Comparison of ENCODE assay signal across 20 mouse cellular contexts in the genomic region with DNA sequence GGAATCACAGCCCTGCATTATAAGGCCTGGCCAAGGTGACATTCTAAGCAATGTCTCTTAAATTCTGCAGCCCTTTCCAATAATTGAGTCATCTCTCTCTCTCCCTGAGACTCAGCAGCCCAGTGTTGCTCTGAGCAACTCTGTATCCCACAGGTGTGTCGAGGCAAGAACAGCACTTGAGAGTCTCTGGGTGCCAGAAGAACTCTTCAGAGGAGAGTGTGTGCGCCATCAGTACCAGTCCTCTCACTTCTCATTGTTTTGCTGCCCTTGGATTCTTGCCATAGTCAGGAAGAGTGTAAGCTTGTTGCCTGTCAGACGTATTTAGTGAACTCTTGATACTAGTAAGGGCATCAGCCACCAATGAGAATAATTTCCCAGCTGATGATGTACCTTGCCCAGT. TPM values are rescaled to one million over a fixed set of nuclear protein-coding genes. Genes with fewer than 3 reads are reported as not detected.
"Had no signal": no experiment of that assay in that cellular context is flagged by ENCODE, and none has a peak within 500 bp of the region (broad histone marks: within the 10 kb centered on the region; RNA-seq: fewer than 3 reads in every experiment).

No protein-coding gene starts in this region.

- H3K27me3 ChIP-seq: limb, embryonic 12.5 days; limb, embryonic 15.5 days had no signal

- DNase-seq: left cerebral cortex, postnatal 4 days; liver, postnatal 0 days; midbrain, embryonic 14.5 days; thymus, adult 18-20 months; thymus, postnatal 36 days had no signal

- H3K27ac ChIP-seq: limb, embryonic 12.5 days; limb, embryonic 15.5 days; liver, embryonic 14.5 days had no signal

- H3K9me3 ChIP-seq: limb, embryonic 12.5 days; limb, embryonic 15.5 days had no signal

- H3K4me2 ChIP-seq: limb, embryonic 12.5 days; limb, embryonic 15.5 days; liver, embryonic 11.5 days; midbrain, embryonic 11.5 days had no signal

- H3K9ac ChIP-seq: limb, embryonic 12.5 days; limb, embryonic 15.5 days; liver, embryonic 14.5 days; liver, postnatal 0 days had no signal

- H3K4me3 ChIP-seq: limb, embryonic 12.5 days; limb, embryonic 15.5 days had no signal

- ATAC-seq: intestine, postnatal 0 days; liver, postnatal 0 days had no signal

RNA-seq across cellular contexts. Expression of a gene that starts 15.1 kb away (rescaled TPM):
- polyA plus RNA-seq: intestine, embryonic 14.5 days; intestine, postnatal 0 days; limb, embryonic 12.5 days; limb, embryonic 15.5 days; liver, embryonic 11.5 days; liver, embryonic 14.5 days; liver, postnatal 0 days; lung, embryonic 16.5 days; midbrain, embryonic 11.5 days; midbrain, embryonic 14.5 days; midbrain, postnatal 0 days; neural tube, embryonic 11.5 days; neural tube, embryonic 14.5 days; small intestine, adult 2 months; spleen, adult 2 months; testis, adult 2 months; urinary bladder, adult 2 months had no signal
